Mouse (Mus musculus): Measurements from ENCODE around the gene Slc22a17. TPM values are rescaled to one million over a fixed set of nuclear protein-coding genes. Genes with fewer than 3 reads are reported as not detected.
A peak's percentile ranks its signal among the peaks of the same experiment; 100 is the strongest.
"Not testable (repeated sequence)": the region's sequence is repeated elsewhere in the genome, so short reads cannot be mapped to it uniquely, and the experiment has no call there.

Slc22a17 gene
- 1 to 10 TPM in 4 of 26 experiments, under 1 TPM in 7, not detected in 15; 0.26 to 2.1 (median 0.84) TPM for total RNA-seq (2018; cell fraction: chromatin; rRNA removed)
- under 1 TPM in 18 of 26 experiments, not detected in 8; 0.03 to 0.42 (median 0.12) TPM for total RNA-seq (2018; cell fraction: cytosol; rRNA removed)
- 1 to 10 TPM in 2 of 26 experiments, under 1 TPM in 11, not detected in 13; 0.25 to 1.5 (median 0.55) TPM for total RNA-seq (2018; cell fraction: nucleus; rRNA removed)
- 0.14 to 0.26 TPM in 2 of 3 replicates, not detected in the other for polyA plus RNA-seq (2018)

DNA sequence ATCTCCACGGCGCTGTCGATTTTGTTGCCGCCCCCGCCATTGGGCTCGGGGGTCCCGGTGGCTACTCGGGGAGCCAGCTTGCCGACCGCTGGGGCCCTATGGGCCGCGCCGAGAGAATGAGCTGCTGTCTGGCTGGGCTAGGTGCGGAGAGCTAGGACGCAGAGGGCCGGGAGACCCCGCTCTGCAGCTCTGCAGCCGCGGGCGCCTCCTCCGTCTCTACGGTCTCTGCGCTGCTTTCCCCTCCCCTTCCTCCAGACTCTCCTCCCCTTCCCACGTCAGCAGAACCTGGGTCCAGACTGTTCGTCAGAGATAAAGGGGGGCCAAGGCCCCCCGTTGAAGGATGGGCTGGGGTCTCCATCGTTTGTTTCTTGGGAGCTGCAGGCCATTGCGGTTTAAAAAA, at the start of gene Slc22a17:
Slc22a17 (minus strand) TSS at position 247 of the 400 bp plus-strand sequence.
- no peaks in the 10 kb centered on the region for H3K36me3 ChIP-seq (ENCODE audit: inconsistent target)
- H3K4me3 ChIP-seq (ENCODE audit: inconsistent target), result peak within 1 kb of the TSS; percentile 1; the same call in 1 of the 2 replicates
- no peak within 1 kb of the TSS for H3K27ac ChIP-seq
- WGBS (ENCODE audit: missing documents), result under 1% methylated on average over 28 of the region's 28 CpGs
- H3K79me2 ChIP-seq (ENCODE audit: inconsistent target), result no peaks in the 10 kb centered on the region

DNA sequence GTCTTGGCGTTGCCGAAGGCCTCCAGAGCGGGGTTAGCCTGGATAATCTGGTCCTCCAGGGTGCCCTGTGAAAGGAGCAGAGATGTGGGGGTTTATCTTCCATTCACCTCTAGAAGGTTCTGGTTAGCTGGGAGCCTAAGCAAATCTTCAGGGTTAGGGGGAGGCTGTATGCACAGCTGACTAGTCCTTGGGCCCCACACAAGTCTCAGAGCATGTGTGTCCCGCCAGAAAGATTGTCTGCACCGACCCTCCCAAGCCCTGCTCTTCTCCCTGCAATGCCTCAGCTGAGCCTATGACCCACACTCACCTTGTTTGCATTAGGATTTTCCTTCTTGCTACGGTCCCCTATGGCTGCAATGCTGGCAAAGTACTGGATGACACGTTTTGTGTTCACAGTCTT, 49.8 kb upstream of the Slc22a17 start:
- Histone ChIP-seq H3K36me3 (ENCODE audit: inconsistent target) (no peaks in the 10 kb centered on the region), H3K27ac (no peak overlapping the region), H3K79me2 (ENCODE audit: inconsistent target) (no peaks in the 10 kb centered on the region), H3K4me3 (ENCODE audit: inconsistent target) (no peak overlapping the region)
- 95% methylated on average over 7 of the region's 7 CpGs for WGBS (ENCODE audit: missing documents)

DNA sequence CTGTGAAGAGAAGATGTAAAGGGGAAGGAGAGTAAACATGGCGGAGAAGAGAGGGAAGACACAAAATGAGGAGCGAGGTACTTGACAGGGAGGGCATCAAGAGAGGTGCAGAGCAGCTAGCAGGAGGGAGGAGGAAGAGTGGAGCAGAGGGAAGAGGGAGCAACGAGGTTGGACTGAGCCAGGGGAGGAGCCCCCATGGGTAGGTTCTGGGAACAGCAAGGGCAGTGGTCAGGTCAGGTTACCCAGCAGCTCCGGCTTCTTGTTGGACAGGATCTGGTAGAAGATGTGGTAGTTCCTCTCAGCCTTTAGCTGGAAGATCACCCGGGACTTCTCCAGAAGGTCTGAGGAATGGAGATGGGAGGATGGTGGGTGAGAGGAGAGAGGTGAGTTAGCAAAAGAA, 48.6 kb upstream of the Slc22a17 start:
- WGBS (ENCODE audit: missing documents), result 88% methylated on average over 5 of the region's 5 CpGs
- no peak overlapping the region for H3K27ac ChIP-seq
- H3K36me3 ChIP-seq (ENCODE audit: inconsistent target), result no peaks in the 10 kb centered on the region
- no peaks in the 10 kb centered on the region for H3K79me2 ChIP-seq (ENCODE audit: inconsistent target)
- H3K4me3 ChIP-seq (ENCODE audit: inconsistent target), result no peak overlapping the region

DNA sequence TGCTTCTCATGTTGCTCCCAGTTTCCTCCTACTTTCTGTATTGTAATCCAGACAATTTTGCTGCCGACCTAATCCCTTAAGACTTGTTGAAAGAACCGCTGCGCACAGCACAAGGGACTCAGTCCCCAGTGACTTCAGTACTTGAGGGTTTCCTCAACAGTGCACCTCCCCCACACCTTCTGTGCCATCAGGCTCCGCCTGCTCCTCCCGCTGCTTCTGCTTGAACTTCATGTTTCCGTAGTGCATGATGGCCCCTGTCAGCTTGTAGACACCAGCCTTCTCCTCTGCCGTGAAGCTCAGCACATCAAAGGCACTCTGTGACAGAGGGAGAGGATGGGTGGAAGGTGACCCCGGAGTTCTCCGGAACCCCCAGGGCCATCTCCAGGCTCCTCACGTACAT, 47.8 kb upstream of the Slc22a17 start:
- H3K36me3 ChIP-seq (ENCODE audit: inconsistent target), result no peaks in the 10 kb centered on the region
- no peaks in the 10 kb centered on the region for H3K79me2 ChIP-seq (ENCODE audit: inconsistent target)
- no peak overlapping the region for H3K4me3 ChIP-seq (ENCODE audit: inconsistent target)
- 46% methylated on average over 10 of the region's 10 CpGs for WGBS (ENCODE audit: missing documents)
- H3K27ac ChIP-seq, result no peak overlapping the region

DNA sequence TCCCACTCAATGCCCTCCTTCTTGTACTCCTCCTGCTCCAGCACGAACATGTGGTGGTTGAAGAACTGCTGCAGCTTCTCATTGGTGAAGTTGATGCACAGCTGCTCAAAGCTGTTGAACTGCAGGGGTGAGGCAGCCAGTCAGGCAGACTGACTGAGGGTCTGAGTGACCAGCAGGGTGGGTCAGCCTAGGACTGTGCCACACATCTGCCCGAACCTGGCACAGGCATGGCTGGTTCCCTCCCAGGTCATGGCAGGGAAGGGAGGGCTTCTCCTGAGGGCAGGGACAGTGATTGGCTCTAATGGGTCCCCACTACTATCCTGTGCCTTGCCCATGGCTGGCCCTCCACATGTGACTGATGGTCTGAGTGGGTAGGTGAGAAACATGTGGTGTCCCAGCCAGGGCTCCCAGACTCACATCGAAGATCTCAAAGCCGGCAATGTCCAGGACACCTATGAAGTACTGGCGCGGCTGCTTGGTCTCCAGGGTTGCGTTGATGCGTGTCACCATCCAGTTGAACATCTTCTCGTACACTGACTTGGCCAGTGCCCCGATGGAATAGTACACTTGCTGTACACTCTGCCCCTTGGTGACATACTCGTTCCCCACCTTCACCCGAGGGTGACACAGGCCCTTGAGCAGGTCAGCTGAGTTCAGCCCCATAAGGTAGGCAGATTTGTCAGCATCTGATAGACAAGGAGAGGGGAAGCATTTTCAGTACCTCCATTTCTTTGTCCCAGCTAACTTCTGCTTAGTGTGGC, 47.1 kb upstream of the Slc22a17 start:
- 90% methylated on average over 11 of the region's 12 CpGs for WGBS (ENCODE audit: missing documents)
- H3K27ac ChIP-seq, result not testable (repeated sequence)

DNA sequence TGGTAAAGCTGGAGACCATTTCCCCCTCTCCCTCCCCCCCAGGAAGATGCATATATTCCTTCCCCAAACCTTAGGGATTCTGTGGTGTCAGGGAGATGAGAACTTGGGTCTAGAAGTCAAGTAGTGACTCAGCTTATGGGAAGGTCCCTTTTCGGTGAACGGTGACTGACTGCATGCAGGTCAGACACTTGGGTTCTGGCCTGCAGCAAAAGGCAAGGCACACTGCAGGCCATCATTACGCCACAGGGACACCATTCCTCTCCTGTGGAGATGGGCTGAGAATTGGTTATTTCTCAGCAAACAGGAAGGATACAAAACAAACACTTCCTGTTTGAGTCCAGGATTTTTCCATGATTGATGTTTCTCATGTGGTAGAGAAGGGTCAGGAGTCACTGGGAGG, 46.3 kb upstream of the Slc22a17 start:
- Histone ChIP-seq H3K4me3 (ENCODE audit: inconsistent target) (no peak overlapping the region), H3K79me2 (ENCODE audit: inconsistent target) (no peaks in the 10 kb centered on the region)
- 86% methylated on average over 3 of the region's 3 CpGs for WGBS (ENCODE audit: missing documents)

More for the DNA sequence above, 47.1 kb upstream of the Slc22a17 start:
- not testable (repeated sequence) for H3K36me3 ChIP-seq (ENCODE audit: inconsistent target); H3K4me3 ChIP-seq (ENCODE audit: inconsistent target); H3K79me2 ChIP-seq (ENCODE audit: inconsistent target)

DNA sequence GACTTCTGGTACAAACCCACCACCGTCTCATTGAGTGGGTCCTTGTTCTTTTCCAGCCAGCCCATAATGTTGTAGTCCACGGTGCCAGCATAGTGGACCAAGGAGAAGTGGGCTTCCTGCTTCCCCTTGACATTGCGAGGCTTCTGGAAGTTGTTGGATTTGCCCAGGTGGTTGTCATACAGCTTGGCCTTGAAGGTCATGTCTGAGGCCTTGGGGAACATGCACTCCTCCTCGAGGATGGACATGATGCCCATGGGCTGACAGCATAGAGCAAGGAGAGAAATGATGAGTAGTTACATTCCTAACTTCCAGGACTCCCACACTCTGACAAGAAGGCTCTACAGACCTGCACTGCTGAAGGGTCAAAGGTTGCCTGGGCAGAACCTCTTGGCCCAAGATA, 45.6 kb upstream of the Slc22a17 start:
- no peaks in the 10 kb centered on the region for H3K36me3 ChIP-seq (ENCODE audit: inconsistent target)
- H3K79me2 ChIP-seq (ENCODE audit: inconsistent target), result no peaks in the 10 kb centered on the region
- no peak overlapping the region for H3K27ac ChIP-seq
- no peak overlapping the region for H3K4me3 ChIP-seq (ENCODE audit: inconsistent target)
- 81% methylated on average over 4 of the region's 4 CpGs for WGBS (ENCODE audit: missing documents)

More for the DNA sequence above, 46.3 kb upstream of the Slc22a17 start:
- Histone ChIP-seq H3K27ac (no peak overlapping the region), H3K36me3 (ENCODE audit: inconsistent target) (no peaks in the 10 kb centered on the region)

DNA sequence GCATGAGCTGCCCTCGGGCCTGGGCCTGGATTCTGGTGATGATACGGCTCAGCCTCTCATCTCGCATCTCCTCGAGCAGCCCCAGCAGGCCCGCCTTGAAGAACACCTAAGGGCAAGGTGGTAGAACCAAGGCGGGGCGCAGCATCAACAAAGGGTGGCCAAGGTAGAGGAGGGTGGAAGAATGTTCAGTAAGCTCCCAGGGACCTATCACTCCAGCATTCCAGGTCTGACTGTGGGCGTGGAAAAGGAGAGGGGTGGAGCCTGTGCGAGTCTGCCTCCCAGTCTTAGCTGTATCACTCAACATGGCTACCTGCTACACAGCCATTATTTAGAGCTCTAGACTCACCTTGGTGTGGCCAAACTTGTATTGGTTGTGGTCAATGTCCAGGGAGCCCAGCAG, 43.6 kb upstream of the Slc22a17 start:
- Histone ChIP-seq H3K27ac (no peak overlapping the region), H3K36me3 (ENCODE audit: inconsistent target) (no peaks in the 10 kb centered on the region), H3K79me2 (ENCODE audit: inconsistent target) (no peaks in the 10 kb centered on the region), H3K4me3 (ENCODE audit: inconsistent target) (no peak overlapping the region)
- 90% methylated on average over 9 of the region's 9 CpGs for WGBS (ENCODE audit: missing documents)

DNA sequence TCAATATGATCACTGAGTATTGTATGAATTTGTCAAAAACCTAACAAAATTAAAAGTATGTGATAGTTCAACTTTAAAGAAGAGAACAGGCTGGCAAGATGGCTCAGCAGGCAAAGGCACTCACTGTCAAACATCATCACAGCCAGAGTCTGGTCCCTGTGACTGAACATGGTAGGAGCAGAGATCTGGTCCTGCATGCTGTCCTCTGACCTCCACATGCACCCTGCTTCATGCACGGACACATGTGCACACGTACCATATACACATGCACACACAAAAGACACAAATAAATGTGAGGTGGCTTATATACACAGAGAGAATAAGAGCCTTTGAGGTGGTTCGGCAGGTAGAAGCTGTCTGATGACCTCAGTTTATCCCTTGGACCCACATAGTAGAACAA, 42.5 kb upstream of the Slc22a17 start:
- Histone ChIP-seq H3K79me2 (ENCODE audit: inconsistent target) (no peaks in the 10 kb centered on the region), H3K27ac (no peak overlapping the region), H3K36me3 (ENCODE audit: inconsistent target) (no peaks in the 10 kb centered on the region), H3K4me3 (ENCODE audit: inconsistent target) (no peak overlapping the region)
- WGBS (ENCODE audit: missing documents), result 83% methylated on average over 2 of the region's 3 CpGs

DNA sequence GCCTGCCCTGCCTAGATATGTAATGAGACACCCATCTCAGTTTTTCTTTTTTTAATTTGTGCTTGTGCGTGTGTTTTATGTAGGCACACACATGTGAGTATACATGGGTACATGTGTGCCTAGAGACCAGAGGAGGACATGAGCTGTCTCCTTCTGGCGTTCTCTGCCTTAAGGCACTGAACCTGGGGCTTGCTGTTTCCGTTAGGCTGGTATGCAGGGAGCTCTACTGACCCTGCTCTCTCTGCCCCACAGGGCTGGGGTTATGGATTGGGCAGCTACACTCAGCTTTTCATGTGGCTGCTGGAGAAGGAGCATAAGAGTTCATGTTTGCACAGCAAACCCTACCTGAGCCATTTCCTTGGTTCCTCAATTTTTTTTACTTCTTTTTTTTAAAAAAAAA, 41.5 kb upstream of the Slc22a17 start:
- 83% methylated on average over 3 of the region's 3 CpGs for WGBS (ENCODE audit: missing documents)
- Histone ChIP-seq H3K27ac (no peak overlapping the region), H3K36me3 (ENCODE audit: inconsistent target) (no peaks in the 10 kb centered on the region), H3K4me3 (ENCODE audit: inconsistent target) (no peak overlapping the region), H3K79me2 (ENCODE audit: inconsistent target) (no peaks in the 10 kb centered on the region)

DNA sequence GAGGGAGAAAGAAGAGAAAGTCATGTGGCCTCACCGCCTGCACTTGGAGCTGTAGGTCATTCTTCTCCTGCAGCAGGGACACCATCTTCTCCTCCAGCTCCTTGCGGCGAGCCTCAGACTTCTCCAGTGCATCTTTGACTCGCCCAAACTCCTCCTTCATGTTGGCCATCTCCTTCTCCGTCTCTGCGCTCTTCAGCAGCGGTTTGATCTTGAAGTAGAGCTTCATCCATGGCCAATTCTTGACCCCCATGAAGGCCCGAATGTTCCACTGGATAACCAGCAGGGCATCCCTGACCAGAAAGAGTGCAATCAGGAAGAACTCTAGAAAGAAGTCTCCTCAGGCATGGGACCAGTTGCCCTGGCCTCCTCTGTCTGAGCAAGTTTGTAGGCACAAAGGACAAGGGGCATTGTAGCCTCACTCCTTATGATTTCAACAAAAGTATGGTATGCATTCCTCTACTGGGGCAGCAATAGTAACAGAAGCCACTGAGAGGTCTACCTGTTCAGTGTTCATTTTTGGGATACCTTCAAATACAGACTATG, 40.8 kb upstream of the Slc22a17 start:
- WGBS (ENCODE audit: missing documents), result 90% methylated on average over 8 of the region's 8 CpGs
- H3K79me2 ChIP-seq (ENCODE audit: inconsistent target), result no peaks in the 10 kb centered on the region
- no peaks in the 10 kb centered on the region for H3K36me3 ChIP-seq (ENCODE audit: inconsistent target)
- H3K27ac ChIP-seq, result no peak overlapping the region
- no peak overlapping the region for H3K4me3 ChIP-seq (ENCODE audit: inconsistent target)

DNA sequence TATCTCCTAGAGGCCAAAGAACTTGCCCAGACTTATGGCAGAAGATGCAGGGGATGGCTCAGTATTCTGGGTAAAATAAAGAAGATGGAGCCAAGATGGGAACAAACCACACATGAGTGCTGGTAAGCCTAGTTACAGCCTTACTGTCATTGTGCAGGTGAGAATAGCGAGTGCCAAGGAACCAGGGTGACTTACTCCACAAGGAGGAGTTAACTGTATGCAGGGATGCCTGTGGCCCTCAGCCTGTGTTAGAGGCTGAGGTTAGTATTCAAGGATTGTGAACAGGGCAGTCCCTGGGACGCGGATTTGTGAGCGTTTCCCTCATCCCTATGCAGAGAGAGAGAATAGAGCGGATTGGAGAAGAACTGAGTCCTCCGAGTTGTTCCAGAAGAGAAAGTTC, 38.7 kb upstream of the Slc22a17 start:
- Histone ChIP-seq H3K4me3 (ENCODE audit: inconsistent target) (no peak overlapping the region), H3K27ac (no peak overlapping the region), H3K36me3 (ENCODE audit: inconsistent target) (no peaks in the 10 kb centered on the region), H3K79me2 (ENCODE audit: inconsistent target) (no peaks in the 10 kb centered on the region)
- WGBS (ENCODE audit: missing documents), result 91% methylated on average over 6 of the region's 6 CpGs

DNA sequence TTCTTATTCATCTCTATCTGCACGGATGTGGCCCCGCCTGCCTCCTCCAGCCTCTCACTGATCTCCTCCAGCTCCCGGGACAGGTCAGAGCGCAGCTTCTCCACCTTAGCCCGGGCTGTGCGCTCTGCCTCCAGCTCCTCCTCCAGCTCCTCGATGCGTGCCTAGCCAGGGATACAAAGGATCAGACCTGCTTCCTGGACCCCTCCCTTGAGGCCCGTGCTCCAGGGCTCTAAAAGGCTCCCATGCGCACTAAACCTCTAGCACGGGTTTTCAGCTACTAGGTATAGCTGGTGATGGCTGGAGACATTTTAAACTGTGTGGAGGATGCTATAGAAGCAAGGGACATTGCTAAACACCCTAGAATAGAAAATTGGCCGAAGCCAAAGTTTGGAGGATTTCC, 37.6 kb upstream of the Slc22a17 start:
- H3K4me3 ChIP-seq (ENCODE audit: inconsistent target), result no peak overlapping the region
- no peaks in the 10 kb centered on the region for H3K36me3 ChIP-seq (ENCODE audit: inconsistent target)
- 80% methylated on average over 10 of the region's 12 CpGs for WGBS (ENCODE audit: missing documents)
- H3K79me2 ChIP-seq (ENCODE audit: inconsistent target), result no peaks in the 10 kb centered on the region
- H3K27ac ChIP-seq, result no peak overlapping the region

DNA sequence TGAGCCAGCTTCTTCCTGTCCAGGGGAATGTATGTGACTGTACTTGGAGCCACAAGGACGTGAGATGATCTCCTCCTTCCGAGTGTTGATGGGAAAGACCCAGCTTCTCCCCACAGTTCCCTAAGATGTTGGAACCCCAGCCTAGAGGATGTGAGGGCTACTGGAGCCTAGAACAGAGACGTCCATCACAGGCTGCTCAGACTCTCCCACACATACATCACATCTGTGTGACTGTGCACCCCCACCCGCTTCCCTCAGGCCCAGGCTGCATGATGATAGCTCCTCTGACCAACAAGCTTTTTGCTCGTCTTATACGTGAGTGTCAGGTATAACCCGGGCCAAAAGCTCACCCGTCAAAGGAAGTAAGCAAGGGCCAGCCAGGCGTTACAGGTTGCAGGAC, 35.8 kb upstream of the Slc22a17 start:
- Histone ChIP-seq H3K79me2 (ENCODE audit: inconsistent target) (no peaks in the 10 kb centered on the region), H3K36me3 (ENCODE audit: inconsistent target) (no peaks in the 10 kb centered on the region), H3K27ac (no peak overlapping the region), H3K4me3 (ENCODE audit: inconsistent target) (no peak overlapping the region)
- 84% methylated on average over 9 of the region's 9 CpGs for WGBS (ENCODE audit: missing documents)

DNA sequence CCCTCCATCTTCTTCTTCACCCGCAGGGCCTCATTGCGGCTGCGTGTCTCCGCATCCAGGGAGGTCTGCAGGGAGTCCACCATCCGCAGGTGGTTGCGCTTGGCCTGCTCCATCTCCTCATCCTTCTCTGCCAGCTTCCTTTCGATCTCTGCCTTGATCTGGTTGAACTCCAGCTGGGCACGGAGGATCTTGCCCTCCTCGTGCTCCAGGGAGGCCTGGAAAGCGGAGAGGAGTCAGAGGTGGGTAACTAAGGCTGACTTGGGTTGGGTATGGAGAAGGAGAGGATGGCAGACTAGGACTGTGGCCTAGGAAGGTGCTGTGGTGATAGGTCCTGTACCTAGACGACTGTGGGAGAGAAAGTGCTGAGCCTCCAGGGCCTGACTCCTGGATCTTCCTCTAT, 34.1 kb upstream of the Slc22a17 start:
- H3K4me3 ChIP-seq (ENCODE audit: inconsistent target); H3K27ac ChIP-seq; H3K79me2 ChIP-seq (ENCODE audit: inconsistent target); H3K36me3 ChIP-seq (ENCODE audit: inconsistent target): not testable (repeated sequence)
- WGBS (ENCODE audit: missing documents), result 92% methylated on average over 5 of the region's 11 CpGs
